Mouse (Mus musculus): Measurements from ENCODE around the gene Gm19668.
"Not testable (repeated sequence)": the region's sequence is repeated elsewhere in the genome, so short reads cannot be mapped to it uniquely, and the experiment has no call there.

Gene Gm19668

GRCm38 (mm10) chr10:77798921-77799508 lies at the start of gene Gm19668:
Gene Gm19668, minus strand, starts transcription at chr10:77799133.
- DNase-seq (ENCODE audit: low spot score), result no peak

GRCm38 (mm10) chr10:77847538-77847937 lies 48.6 kb upstream of the Gm19668 start:
- DNase-seq (ENCODE audit: low spot score), result no peak

- DNase-seq (ENCODE audit: low spot score), result no peak
These were observed 48.0 kb upstream of the Gm19668 start for GRCm38 (mm10) chr10:77846961-77847360.

- no peak for DNase-seq (ENCODE audit: low spot score)
These were observed 47.6 kb upstream of the Gm19668 start, which contains the start of gene Gm36176 for GRCm38 (mm10) chr10:77846503-77846902. Gene Gm36176, plus strand, starts transcription at chr10:77846803.

GRCm38 (mm10) chr10:77839006-77839405 lies 40.1 kb upstream of the Gm19668 start:
- DNase-seq (ENCODE audit: low spot score), result no peak

- DNase-seq (ENCODE audit: low spot score), result no peak
These were observed 36.7 kb upstream of the Gm19668 start, which contains the start of gene Krtap10-10 for GRCm38 (mm10) chr10:77835647-77836046. Gene Krtap10-10, plus strand, starts transcription at chr10:77835947.

- DNase-seq (ENCODE audit: low spot score), result no peak
These were observed 28.0 kb upstream of the Gm19668 start, which contains the start of gene Krtap10-4 for GRCm38 (mm10) chr10:77826951-77827350. Gene Krtap10-4, minus strand, starts transcription at chr10:77827095.

- no peak for DNase-seq (ENCODE audit: low spot score)
These were observed 20.3 kb upstream of the Gm19668 start for GRCm38 (mm10) chr10:77819203-77819602.

- DNase-seq (ENCODE audit: low spot score), result no peak
These were observed 19.6 kb upstream of the Gm19668 start for GRCm38 (mm10) chr10:77818523-77818922.

GRCm38 (mm10) chr10:77815514-77815913 lies 16.6 kb upstream of the Gm19668 start:
- DNase-seq (ENCODE audit: low spot score), result no peak

GRCm38 (mm10) chr10:77814382-77814781 lies 15.4 kb upstream of the Gm19668 start, which contains the start of gene Gm2696:
Gene Gm2696, plus strand, starts transcription at chr10:77814682.
- no peak for DNase-seq (ENCODE audit: low spot score)

GRCm38 (mm10) chr10:77811743-77812142 lies 12.8 kb upstream of the Gm19668 start, which contains the start of gene Gm9507:
Gene Gm9507, minus strand, starts transcription at chr10:77811843.
- no peak for DNase-seq (ENCODE audit: low spot score)

- no peak for DNase-seq (ENCODE audit: low spot score)
These were observed 5.2 kb upstream of the Gm19668 start for GRCm38 (mm10) chr10:77804095-77804494.

- DNase-seq (ENCODE audit: low spot score), result not testable (repeated sequence)
These were observed 591 bp downstream of the Gm19668 start for GRCm38 (mm10) chr10:77798164-77798920.

- no peak for DNase-seq (ENCODE audit: low spot score)
These were observed 1.3 kb downstream of the Gm19668 start for GRCm38 (mm10) chr10:77797677-77798076.

- no peak for DNase-seq (ENCODE audit: low spot score)
These were observed 4.0 kb downstream of the Gm19668 start, which contains the start of gene Gm9639 for GRCm38 (mm10) chr10:77794976-77795375. Gene Gm9639, minus strand, starts transcription at chr10:77795076.

- DNase-seq (ENCODE audit: low spot score), result no peak
These were observed 10.3 kb downstream of the Gm19668 start for GRCm38 (mm10) chr10:77788621-77789020.

- DNase-seq (ENCODE audit: low spot score), result not testable (repeated sequence)
These were observed 11.1 kb downstream of the Gm19668 start, which contains the start of gene Gm7137 for GRCm38 (mm10) chr10:77787876-77788275. Gene Gm7137, minus strand, starts transcription at chr10:77788200.

- not testable (repeated sequence) for DNase-seq (ENCODE audit: low spot score)
These were observed 15.5 kb downstream of the Gm19668 start for GRCm38 (mm10) chr10:77783396-77783795.

- DNase-seq (ENCODE audit: low spot score), result not testable (repeated sequence)
These were observed 16.5 kb downstream of the Gm19668 start, which contains the start of gene Gm3250 for GRCm38 (mm10) chr10:77782442-77782841. Gene Gm3250, minus strand, starts transcription at chr10:77782542.

GRCm38 (mm10) chr10:77776844-77777243 lies 22.1 kb downstream of the Gm19668 start, which contains the start of gene Gm7138:
Gene Gm7138, minus strand, starts transcription at chr10:77776944.
- DNase-seq (ENCODE audit: low spot score), result not testable (repeated sequence)

GRCm38 (mm10) chr10:77772142-77772541 lies 26.8 kb downstream of the Gm19668 start:
- DNase-seq (ENCODE audit: low spot score), result not testable (repeated sequence)

GRCm38 (mm10) chr10:77771225-77771624 lies 27.7 kb downstream of the Gm19668 start, which contains the start of gene Gm3238:
Gene Gm3238, minus strand, starts transcription at chr10:77771325.
- not testable (repeated sequence) for DNase-seq (ENCODE audit: low spot score)
